Mouse (Mus musculus) forebrain, embryonic 11.5 days (tissue): ENCODE results near the gene Ksr1. TPM values are rescaled to one million over a fixed set of nuclear protein-coding genes. Genes with fewer than 3 reads are reported as not detected.

Experiments
- ATAC-seq: fragments of 200-750 bp; cut with Nextera tagmentation; replicated peaks from 2 replicates; pipeline ENCODE4 v1.8.0; 2017; ENCODE audit warnings: moderate TSS enrichment; ENCODE audit not compliant: low FRiP score
- DNase-seq: peaks from one replicate; pipeline ENCODE4 v3.0.0-alpha.2; 2017; ENCODE audit warnings: low spot score
- H3K27ac ChIP-seq: fragments of 300-500 bp; sonication (generic); 2 replicates; pipeline ENCODE4 v1.5.1; 2014; ENCODE audit warnings: low read depth, low read length
- H3K27me3 ChIP-seq: fragments of 300-500 bp; sonication (generic); 2 replicates; pipeline ENCODE4 v1.6.1; 2014; ENCODE audit warnings: mild to moderate bottlenecking, low read length, mixed read lengths; ENCODE audit not compliant: control insufficient read depth, insufficient read depth
- H3K36me3 ChIP-seq: fragments of 300-500 bp; sonication (generic); 2 replicates; pipeline ENCODE4 v1.6.1; 2014; ENCODE audit warnings: mild to moderate bottlenecking, low read length, moderate library complexity, mixed read lengths; ENCODE audit not compliant: control insufficient read depth, insufficient read depth
- H3K4me1 ChIP-seq: fragments of 300-500 bp; sonication (generic); replicated peaks from 2 replicates; pipeline ENCODE4 v1.6.1; 2014; ENCODE audit warnings: low read length, mixed read lengths; ENCODE audit not compliant: control insufficient read depth, insufficient read depth
- H3K4me2 ChIP-seq: fragments of 300-500 bp; sonication (generic); 2 replicates; pipeline ENCODE4 v1.6.1; 2014; ENCODE audit warnings: low read depth, mild to moderate bottlenecking, low read length, moderate library complexity, mixed read lengths; ENCODE audit not compliant: severe bottlenecking
- H3K4me3 ChIP-seq: fragments of 300-500 bp; sonication (generic); 2 replicates; pipeline ENCODE4 v1.5.1; 2014; ENCODE audit warnings: low read depth, low read length
- H3K9ac ChIP-seq: fragments of 300-500 bp; sonication (generic); 2 replicates; pipeline ENCODE4 v1.6.1; 2014; ENCODE audit warnings: low read length
- H3K9me3 ChIP-seq: fragments of 300-500 bp; sonication (generic); 2 replicates; pipeline ENCODE4 v1.6.1; 2016; ENCODE audit warnings: low read length, mixed read lengths; ENCODE audit not compliant: control insufficient read depth
- WGBS: fragments of 180-500 bp; shearing (Covaris S2); extraction: QIAGEN DNeasy Blood & Tissue Kit; methylation state at CpG from one replicate; pipeline ENCODE4 v1.1.7; 2014; 5-methylcytosine and 5-hydroxymethylcytosine counted together
- polyA plus RNA-seq: library from polyadenylated mRNA; unstranded; fragments of >200 nt; fragmentation: Nextera tagmentation; extraction: Ambion mirVana; gene quantifications from 2 replicates; pipeline ENCODE4 v1.2.1, GENCODE M21; 2014

Ksr1 gene
- polyA plus RNA-seq, 1 experiment from 2014 or later, result 5.2 TPM

DNA sequence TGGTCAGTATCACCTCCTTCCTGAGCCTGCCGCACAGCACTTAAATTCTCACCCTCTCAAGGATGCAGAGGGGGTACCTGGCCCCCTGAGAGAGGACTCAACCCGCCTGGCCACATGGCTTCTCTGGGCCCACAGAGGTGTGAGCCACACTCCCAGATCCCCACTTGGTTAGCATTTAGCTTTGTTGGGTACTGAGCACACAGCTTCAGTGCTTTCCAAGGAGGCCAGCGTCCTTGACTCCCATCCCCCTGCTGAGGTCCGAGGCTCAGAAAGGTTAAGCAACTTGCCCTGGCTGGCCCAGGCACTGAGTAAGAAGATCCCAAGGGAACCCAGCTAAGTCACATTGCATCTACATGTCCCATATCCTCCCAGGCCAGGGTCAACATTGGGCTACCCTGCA, 178.1 kb downstream of the Ksr1 start:
- Histone ChIP-seq H3K9me3 (no peaks in the 10 kb centered on the region), H3K27me3 (no peaks in the 10 kb centered on the region), H3K4me2 (no peak overlapping the region), H3K36me3 (no peaks in the 10 kb centered on the region), H3K27ac (no peak overlapping the region), H3K4me1 (no peaks in the 10 kb centered on the region; the same call in 1 of the 2 replicates), H3K9ac (no peak overlapping the region), H3K4me3 (no peak overlapping the region)
- 84% methylated on average over 4 of the region's 4 CpGs for WGBS
- no peak for DNase-seq
- ATAC-seq, result no peak

DNA sequence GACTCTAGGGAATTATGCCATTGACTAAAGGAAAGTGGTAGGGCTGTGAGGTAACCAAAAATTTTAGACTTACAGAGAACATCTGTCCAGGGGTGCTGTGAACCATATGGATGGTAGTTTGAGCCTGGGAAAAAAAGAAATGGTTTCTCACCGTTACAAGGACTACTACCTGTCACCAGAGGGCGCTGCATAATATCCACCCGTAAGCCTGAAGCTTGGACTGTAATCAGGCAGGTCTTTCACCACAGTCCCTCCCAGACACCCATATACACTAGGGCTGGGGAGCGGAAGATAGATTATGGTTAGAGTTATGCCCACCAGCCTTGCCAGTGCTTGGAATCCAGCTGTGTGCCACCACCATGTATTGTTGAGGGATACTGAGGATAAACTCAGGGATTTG, 178.8 kb downstream of the Ksr1 start:
- Histone ChIP-seq H3K4me2 (no peak overlapping the region), H3K36me3 (no peaks in the 10 kb centered on the region), H3K4me3 (no peak overlapping the region), H3K9me3 (no peaks in the 10 kb centered on the region), H3K9ac (no peak overlapping the region), H3K4me1 (no peaks in the 10 kb centered on the region), H3K27ac (no peak overlapping the region), H3K27me3 (no peaks in the 10 kb centered on the region)
- no peak for ATAC-seq
- 27% methylated on average over 4 of the region's 4 CpGs for WGBS
- no peak for DNase-seq

Other genes with a start within 250 kb of the Ksr1 start
- 0.75 and 0.88 TPM in 2 replicates for gene Nos2, start 225.6 kb downstream of the Ksr1 start, polyA plus RNA-seq
- 3.7 and 4.0 TPM in 2 replicates for gene Lgals9, start 161.5 kb downstream of the Ksr1 start, polyA plus RNA-seq
- gene Wsb1, start 108.3 kb upstream of the Ksr1 start, polyA plus RNA-seq, result 355 and 371 TPM in 2 replicates
- 0.40 TPM in 1 of 2 replicates, not detected in the other for gene Gm9964, start 150.5 kb upstream of the Ksr1 start, polyA plus RNA-seq
- 10.1 and 10.4 TPM in 2 replicates for gene Nf1, start 193.3 kb upstream of the Ksr1 start, polyA plus RNA-seq